Mouse (Mus musculus) cerebellum, postnatal 25 days (tissue): Measurements from ENCODE around the gene Capn3.

ENCODE experiments used
- DNase-seq, 2 experiments: peaks; one replicate each; pipeline ENCODE4 v3.0.0; 2021; ENCODE audit warnings: mixed read lengths in 2 of 2

Gene Capn3

GRCm38 (mm10) chr2:120482506-120483389, 26.9 kb downstream of the Capn3 start:
- DNase-seq, result no peak

- no peak for DNase-seq
These were observed 28.4 kb downstream of the Capn3 start for GRCm38 (mm10) chr2:120484241-120484640.

- DNase-seq, result no peak
These were observed 37.4 kb downstream of the Capn3 start for GRCm38 (mm10) chr2:120493254-120493653.

GRCm38 (mm10) chr2:120496511-120496910, 40.7 kb downstream of the Capn3 start:
- DNase-seq, result no peak

GRCm38 (mm10) chr2:120499971-120500471, 44.2 kb downstream of the Capn3 start:
- no peak for DNase-seq

- DNase-seq, result no peak
These were observed 45.5 kb downstream of the Capn3 start for GRCm38 (mm10) chr2:120501136-120501918.

GRCm38 (mm10) chr2:120501931-120502604, 46.2 kb downstream of the Capn3 start:
- DNase-seq, result peak in 1 of 2 experiments; percentile 20

GRCm38 (mm10) chr2:120502605-120502990, 46.8 kb downstream of the Capn3 start:
- peak; percentile 29 to 50 for DNase-seq

GRCm38 (mm10) chr2:120503094-120503493, 47.3 kb downstream of the Capn3 start:
- DNase-seq, result no peak

- DNase-seq, result no peak
These were observed 48.2 kb downstream of the Capn3 start for GRCm38 (mm10) chr2:120503992-120504391.

GRCm38 (mm10) chr2:120514181-120514580, 58.4 kb downstream of the Capn3 start:
- DNase-seq, result no peak

GRCm38 (mm10) chr2:120518547-120519210, 62.9 kb downstream of the Capn3 start:
- no peak for DNase-seq

- DNase-seq, result no peak
These were observed 71.0 kb downstream of the Capn3 start for GRCm38 (mm10) chr2:120526771-120527170.

GRCm38 (mm10) chr2:120529531-120529930, 73.7 kb downstream of the Capn3 start:
- DNase-seq, result no peak

GRCm38 (mm10) chr2:120531223-120531622, 75.4 kb downstream of the Capn3 start:
- no peak for DNase-seq

- no peak for DNase-seq
These were observed 83.5 kb downstream of the Capn3 start for GRCm38 (mm10) chr2:120539333-120539732.

GRCm38 (mm10) chr2:120539778-120540208, 84.0 kb downstream of the Capn3 start:
- DNase-seq, result peak; percentile 13 to 41

- DNase-seq, result no peak
These were observed 88.9 kb downstream of the Capn3 start for GRCm38 (mm10) chr2:120544732-120545131.
